Mouse (Mus musculus) heart, postnatal 0 days (tissue): ENCODE measurements around the gene Slc22a14. TPM values are rescaled to one million over a fixed set of nuclear protein-coding genes. Genes with fewer than 3 reads are reported as not detected.

Experiments
- ATAC-seq: fragments of 200-750 bp; cut with Nextera tagmentation; 2 replicates; pipeline ENCODE4 v1.8.0; 2017; ENCODE audit warnings: low read depth, moderate number of reproducible peaks, moderate library complexity; ENCODE audit not compliant: insufficient read depth
- DNase-seq: peaks from one replicate; pipeline ENCODE4 v3.0.0-alpha.2; 2016; ENCODE audit warnings: low spot score
- H3K27ac ChIP-seq: fragments of 300-500 bp; sonication (generic); 2 replicates; pipeline ENCODE4 v1.5.1; 2014; ENCODE audit warnings: low read depth, mild to moderate bottlenecking
- H3K27me3 ChIP-seq: fragments of 300-500 bp; sonication (generic); 2 replicates; pipeline ENCODE4 v1.6.1; 2014; ENCODE audit warnings: low read length, mixed read lengths; ENCODE audit not compliant: control insufficient read depth, insufficient read depth
- H3K36me3 ChIP-seq: fragments of 300-500 bp; sonication (generic); replicated peaks from 2 replicates; pipeline ENCODE4 v1.6.1; 2014; ENCODE audit warnings: low read length, mixed read lengths; ENCODE audit not compliant: control insufficient read depth, insufficient read depth
- H3K4me1 ChIP-seq: fragments of 300-500 bp; sonication (generic); 2 replicates; pipeline ENCODE4 v1.6.1; 2014; ENCODE audit warnings: antibody characterized with exemption; ENCODE audit not compliant: control insufficient read depth, insufficient read depth
- H3K4me2 ChIP-seq: fragments of 300-500 bp; sonication (generic); 2 replicates; pipeline ENCODE4 v1.6.1; 2014; ENCODE audit warnings: low read depth, mild to moderate bottlenecking, low read length, moderate library complexity
- H3K4me3 ChIP-seq: fragments of 300-500 bp; sonication (generic); 2 replicates; pipeline ENCODE4 v1.5.1; 2014; ENCODE audit warnings: low read depth, low read length
- H3K9ac ChIP-seq: fragments of 300-500 bp; sonication (generic); replicated peaks from 2 replicates; pipeline ENCODE4 v1.6.1; 2014; ENCODE audit warnings: low read depth, low read length, mixed read lengths
- H3K9me3 ChIP-seq: fragments of 300-500 bp; sonication (generic); replicated peaks from 2 replicates; pipeline ENCODE4 v1.6.1; 2016; ENCODE audit warnings: low read length; ENCODE audit not compliant: control insufficient read depth
- CTCF ChIP-seq: IDR thresholded peaks from 2 replicates; pipeline ENCODE4 v1.5.1; 2016; ENCODE audit warnings: antibody characterized with exemption, control low read depth, low read depth
- EP300 ChIP-seq: IDR thresholded peaks from 2 replicates; pipeline ENCODE4 v1.6.1; 2016; ENCODE audit warnings: antibody characterized with exemption, low read depth
- WGBS: fragments of 180-500 bp; shearing (Covaris S2); extraction: QIAGEN DNeasy Blood & Tissue Kit; methylation state at CpG from one replicate; pipeline ENCODE4 v1.1.7; 2014; 5-methylcytosine and 5-hydroxymethylcytosine counted together
- polyA plus RNA-seq: library from polyadenylated mRNA; unstranded; fragments of >200 nt; fragmentation: Nextera tagmentation; extraction: Ambion mirVana; gene quantifications from 2 replicates; pipeline ENCODE4 v1.2.1, GENCODE M21; 2015
- total RNA-seq: library from RNA; depleted of rRNA; stranded (reverse); fragments of >200 nt; gene quantifications from 2 replicates; pipeline ENCODE4 v1.2.3, GENCODE M21; 2014; ENCODE audit warnings: low replicate concordance

Gene Slc22a14
- total and polyA plus RNA-seq, 2 experiments from 2014 or later: 0.08 TPM; not detected in 1

DNA sequence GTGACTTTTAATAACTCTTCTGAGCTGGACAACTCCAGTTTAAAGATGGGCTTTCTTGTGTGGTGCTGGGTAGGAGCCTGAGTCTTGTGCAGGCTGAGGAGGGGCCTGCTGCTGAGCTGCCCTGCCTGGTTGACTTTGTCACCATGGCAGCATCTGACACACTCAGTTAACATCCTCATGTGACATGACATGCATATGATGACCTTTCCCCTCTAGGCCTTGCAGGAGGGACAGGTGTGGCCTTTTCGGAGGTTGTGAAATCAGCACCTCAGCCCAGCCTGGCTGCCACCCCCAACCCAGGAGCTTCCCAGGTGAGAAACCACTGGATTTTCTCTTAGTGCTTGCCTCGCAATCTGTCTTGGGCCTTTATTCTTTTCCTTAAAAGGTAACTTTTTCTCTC lies 24.9 kb upstream of the Slc22a14 start:
- no peaks in the 10 kb centered on the region for H3K27me3 ChIP-seq
- ATAC-seq: no peak

DNA sequence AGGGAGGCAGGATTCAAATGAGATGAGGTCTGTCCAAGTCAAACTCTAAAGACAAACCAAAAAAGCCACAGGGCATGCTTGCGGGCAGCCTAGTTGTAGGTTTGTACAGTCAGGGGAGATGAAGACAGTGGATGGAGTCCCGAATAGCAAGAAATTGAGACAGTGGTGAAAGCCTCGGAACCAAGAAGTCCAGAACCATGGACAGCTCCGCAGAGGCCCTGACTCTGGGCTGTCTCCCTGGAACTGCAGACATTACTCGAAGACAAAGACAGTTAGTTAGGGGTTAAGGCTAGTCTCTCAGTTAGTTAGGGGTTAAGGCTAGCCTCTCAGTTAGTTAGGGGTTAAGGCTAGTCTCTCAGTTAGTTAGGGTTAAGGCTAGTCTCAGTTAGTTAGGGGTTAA lies 23.6 kb upstream of the Slc22a14 start:
- Histone ChIP-seq H3K27ac (no peak overlapping the region), H3K27me3 (no peaks in the 10 kb centered on the region), H3K9ac (no peak overlapping the region), H3K36me3 (no peaks in the 10 kb centered on the region), H3K4me1 (no peaks in the 10 kb centered on the region), H3K4me3 (no peak overlapping the region), H3K4me2 (no peak overlapping the region), H3K9me3 (no peaks in the 10 kb centered on the region)
- ATAC-seq (no peak), DNase-seq (no peak)
- TF ChIP-seq CTCF (no peak), EP300 (no peak)
- WGBS: 36% methylated on average over 5 of the region's 5 CpGs

More for the DNA sequence above, 24.9 kb upstream of the Slc22a14 start:
- 82% methylated on average over 2 of the region's 2 CpGs for WGBS
- no peak for TF ChIP-seq CTCF
- no peak for TF ChIP-seq EP300
- Histone ChIP-seq H3K27ac (no peak overlapping the region), H3K4me3 (no peak overlapping the region), H3K9ac (no peak overlapping the region), H3K4me1 (no peaks in the 10 kb centered on the region), H3K36me3 (no peaks in the 10 kb centered on the region), H3K9me3 (no peaks in the 10 kb centered on the region), H3K4me2 (no peak overlapping the region)
- DNase-seq: no peak

DNA sequence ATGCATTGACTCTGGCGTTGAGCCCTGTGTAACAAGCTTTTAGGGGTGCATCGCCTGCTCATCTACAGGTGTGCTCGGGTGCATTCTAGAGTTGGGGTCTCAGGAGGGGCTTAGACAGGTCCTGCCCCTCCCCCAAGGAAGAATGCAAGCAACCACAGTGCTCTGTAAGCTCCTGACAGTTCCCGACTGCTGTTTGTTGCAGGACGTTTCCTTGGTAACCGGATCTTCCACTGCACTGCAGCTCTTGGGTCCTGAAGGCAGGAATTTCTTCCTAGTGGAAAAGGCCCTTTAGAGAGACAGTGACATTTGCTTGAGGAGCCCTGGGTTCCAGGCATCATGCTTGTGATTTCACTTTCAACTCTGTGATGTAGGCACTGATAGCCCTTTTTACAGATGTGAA lies 17.2 kb upstream of the Slc22a14 start:
- no peak for DNase-seq
- no peak overlapping the region for H3K27ac ChIP-seq
- 58% methylated on average over 6 of the region's 6 CpGs for WGBS
- H3K4me3 ChIP-seq: no peak overlapping the region
- no peaks in the 10 kb centered on the region for H3K4me1 ChIP-seq
- no peaks in the 10 kb centered on the region for H3K27me3 ChIP-seq
- TF ChIP-seq CTCF: no peak
- TF ChIP-seq EP300: no peak
- no peaks in the 10 kb centered on the region for H3K9me3 ChIP-seq
- H3K9ac ChIP-seq: no peak overlapping the region
- H3K4me2 ChIP-seq: no peak overlapping the region
- ATAC-seq: no peak
- H3K36me3 ChIP-seq: no peaks in the 10 kb centered on the region

DNA sequence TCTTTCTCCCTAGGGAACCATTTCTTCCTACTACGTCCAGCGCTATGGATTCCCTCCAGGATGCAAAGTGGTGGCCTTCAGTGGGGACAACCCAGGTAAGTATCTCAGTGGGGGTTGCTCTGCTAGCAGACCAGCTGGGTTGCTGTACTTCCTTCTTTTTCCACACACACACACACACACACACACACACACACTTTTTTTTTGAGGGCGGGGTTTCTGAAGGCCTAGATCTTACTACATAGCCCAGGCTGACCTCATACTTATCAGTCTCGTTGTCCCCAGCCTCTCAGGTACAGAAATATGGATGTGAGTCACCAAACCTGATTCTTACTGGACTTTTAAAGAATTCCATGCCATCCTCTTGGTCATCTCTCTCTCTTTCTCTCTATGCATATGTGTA lies 12.9 kb upstream of the Slc22a14 start:
- no peak overlapping the region for H3K9ac ChIP-seq
- no peak overlapping the region for H3K4me3 ChIP-seq
- TF ChIP-seq CTCF (no peak), EP300 (no peak)
- H3K36me3 ChIP-seq: no peaks in the 10 kb centered on the region
- no peaks in the 10 kb centered on the region for H3K9me3 ChIP-seq
- no peak for ATAC-seq
- no peaks in the 10 kb centered on the region for H3K27me3 ChIP-seq
- no peaks in the 10 kb centered on the region for H3K4me1 ChIP-seq
- 75% methylated on average over 4 of the region's 4 CpGs for WGBS
- no peak overlapping the region for H3K4me2 ChIP-seq
- H3K27ac ChIP-seq: no peak overlapping the region
- no peak for DNase-seq

DNA sequence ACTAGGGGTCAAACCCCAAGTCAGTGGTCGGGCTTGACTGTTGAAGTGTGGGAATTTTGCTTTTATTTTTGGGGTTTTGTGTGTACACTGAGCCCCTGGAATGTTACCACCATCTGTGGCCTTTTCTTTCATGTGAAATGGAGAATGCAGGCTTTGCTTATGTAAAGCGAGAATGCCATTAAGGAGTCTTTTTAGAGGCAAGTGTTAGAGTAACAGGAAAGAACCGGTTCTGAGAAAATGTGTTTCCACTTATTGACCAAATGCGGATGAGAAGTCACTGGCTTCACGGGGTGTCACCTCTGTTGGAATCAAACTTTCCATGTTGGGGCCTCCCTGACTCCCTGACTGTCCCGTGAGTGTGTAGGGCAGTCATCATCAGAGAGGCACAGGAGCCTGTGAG lies 10.2 kb upstream of the Slc22a14 start:
- Histone ChIP-seq H3K4me3 (no peak overlapping the region), H3K9ac (no peak overlapping the region)

DNA sequence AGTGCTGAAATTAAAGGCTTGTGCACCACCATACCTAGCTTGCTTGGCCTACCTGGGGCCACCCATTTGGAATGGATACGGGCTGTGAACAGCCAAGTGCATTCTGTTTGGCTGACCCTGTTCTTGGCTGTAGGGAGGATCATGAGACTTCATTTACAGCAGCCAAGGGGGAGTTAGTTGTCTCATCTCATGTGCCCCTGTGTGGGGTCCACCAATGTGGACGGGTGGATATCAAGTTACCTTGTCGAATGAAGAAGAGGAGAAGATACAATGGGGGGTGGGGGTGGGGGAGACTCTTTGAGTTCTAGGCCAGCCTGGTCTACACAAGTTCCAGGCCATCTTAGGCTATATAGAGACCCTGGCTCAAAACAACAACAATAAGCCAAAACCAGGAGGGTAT lies 9.7 kb upstream of the Slc22a14 start:
- Histone ChIP-seq H3K27me3 (no peaks in the 10 kb centered on the region), H3K4me3 (no peak overlapping the region), H3K4me1 (no peaks in the 10 kb centered on the region), H3K27ac (no peak overlapping the region), H3K4me2 (no peak overlapping the region), H3K9me3 (no peaks in the 10 kb centered on the region), H3K9ac (no peak overlapping the region), H3K36me3 (no peaks in the 10 kb centered on the region)
- TF ChIP-seq CTCF: no peak
- TF ChIP-seq EP300: no peak
- ATAC-seq (no peak), DNase-seq (no peak)
- 70% methylated on average over 3 of the region's 3 CpGs for WGBS

More for the DNA sequence above, 10.2 kb upstream of the Slc22a14 start:
- Histone ChIP-seq H3K36me3 (no peaks in the 10 kb centered on the region), H3K9me3 (no peaks in the 10 kb centered on the region), H3K27ac (no peak overlapping the region), H3K4me1 (no peaks in the 10 kb centered on the region), H3K4me2 (no peak overlapping the region), H3K27me3 (no peaks in the 10 kb centered on the region)
- DNase-seq: no peak
- no peak for TF ChIP-seq CTCF
- no peak for TF ChIP-seq EP300
- no peak for ATAC-seq
- WGBS: 68% methylated on average over 6 of the region's 6 CpGs
